18 mouse cellular contexts compared by ENCODE assay signal in the genomic region with DNA sequence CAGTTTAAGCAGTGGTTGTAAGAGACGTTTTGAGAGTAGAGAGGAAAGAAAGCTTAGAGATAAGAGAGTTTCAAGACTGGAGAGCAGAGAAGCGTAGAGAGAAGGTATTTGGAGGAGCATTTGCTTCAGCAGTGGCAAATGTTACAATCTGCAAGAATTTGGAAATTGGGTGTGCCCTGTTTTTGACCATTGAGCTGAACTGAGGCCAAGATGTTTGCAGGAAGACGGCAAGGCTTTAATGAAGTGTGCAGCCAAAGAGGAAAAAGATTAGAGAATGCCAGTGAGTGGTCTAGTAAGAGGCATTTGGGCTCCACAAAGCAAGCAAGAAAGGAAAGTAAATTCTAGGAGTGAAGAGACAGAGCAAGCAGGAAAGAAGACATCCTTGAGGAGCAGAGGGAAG.
DNase-seq lines count a peak whose midpoint lies in the region; ATAC-seq lines count a peak whose summit lies in the region.
"Had no signal": no experiment of that assay in that cellular context is flagged by ENCODE, and none has a peak within 500 bp of the region (broad histone marks: within the 10 kb centered on the region; RNA-seq: fewer than 3 reads in every experiment).

No protein-coding gene starts in this region.

- 23% methylated on average over 3 of the region's 3 CpGs for WGBS in heart, embryonic 12.5 days
- 70% methylated on average over 3 of the region's 3 CpGs for WGBS in embryonic facial prominence, embryonic 10.5 days

- no peaks in the 10 kb centered on the region for H3K36me3 ChIP-seq in heart, embryonic 12.5 days
- H3K36me3 ChIP-seq in embryonic facial prominence, embryonic 10.5 days (replicated peaks): no peaks in the 10 kb centered on the region
- H3K36me3 ChIP-seq: hindbrain, embryonic 10.5 days had no signal

- H3K4me3 ChIP-seq in heart, embryonic 12.5 days: no peak overlapping the region
- no peak overlapping the region for H3K4me3 ChIP-seq in embryonic facial prominence, embryonic 10.5 days
- H3K4me3 ChIP-seq: erythroblast, embryonic 14.5 days; hindbrain, embryonic 10.5 days had no signal

- H3K9ac ChIP-seq in heart, embryonic 12.5 days: no peak overlapping the region

- no peak overlapping the region for H3K27ac ChIP-seq in heart, embryonic 12.5 days (ENCODE audit: poor library complexity, severe bottlenecking)
- peak overlapping the region; percentile 32; the same call in 1 of the 2 replicates for H3K27ac ChIP-seq in embryonic facial prominence, embryonic 10.5 days (replicated peaks)
- H3K27ac ChIP-seq: hindbrain, embryonic 10.5 days had no signal

- no peak overlapping the region for H3K4me2 ChIP-seq in heart, embryonic 12.5 days
- H3K4me2 ChIP-seq: liver, embryonic 11.5 days had no signal

- H3K4me1 ChIP-seq in heart, embryonic 12.5 days (replicated peaks): peaks cover 33% of the 10 kb centered on the region
- H3K4me1 ChIP-seq in embryonic facial prominence, embryonic 10.5 days: peaks cover 31% of the 10 kb centered on the region

- no peaks in the 10 kb centered on the region for H3K27me3 ChIP-seq in heart, embryonic 12.5 days (replicated peaks)
- no peaks in the 10 kb centered on the region for H3K27me3 ChIP-seq in embryonic facial prominence, embryonic 10.5 days (replicated peaks; ENCODE audit: low read depth, poor library complexity, severe bottlenecking)

- ATAC-seq in heart, embryonic 12.5 days (ENCODE audit: insufficient number of reproducible peaks, low FRiP score): no peak
- ATAC-seq: forebrain, embryonic 16.5 days had no signal

- no peaks in the 10 kb centered on the region for H3K9me3 ChIP-seq in heart, embryonic 12.5 days (replicated peaks)
- no peaks in the 10 kb centered on the region for H3K9me3 ChIP-seq in embryonic facial prominence, embryonic 10.5 days
- H3K9me3 ChIP-seq: hindbrain, embryonic 10.5 days had no signal

- DNase-seq in heart, adult 18-20 months: peak; percentile 63 to 74
- DNase-seq in 3T3-L1 (ENCODE audit: low read depth, low spot score): peak; percentile 27
- DNase-seq in embryonic facial prominence, embryonic 10.5 days (ENCODE audit: low spot score): no peak
- peak; percentile 56 for DNase-seq in lung, postnatal 10 days
- DNase-seq in testis, postnatal 14 days (ENCODE audit: low spot score): no peak
- DNase-seq in left cerebral cortex, adult 9 months (ENCODE audit: low spot score in 2 of 2): no peak
- DNase-seq in left cerebral cortex, postnatal 10 days (ENCODE audit: extremely low spot score in 1 of 2, low spot score in 2 of 2): no peak
- DNase-seq: adrenal gland, adult 2 months; cerebellum, adult 18-20 months; gastrocnemius, postnatal 14 days; left cerebral cortex, postnatal 4 days; midbrain, embryonic 14.5 days; thymus, adult 18-20 months had no signal

- intact Hi-C loops in left cerebral cortex, postnatal 10 days (cut with DNase I): no loop called here

Comparison
In these comparisons a context has a peak if more than half of its experiments do, and no peak if none do; other contexts are left out.
1. DNase-seq: peak in heart, adult 18-20 months (2 of 2), 3T3-L1 (single experiment) and lung, postnatal 10 days (single experiment); none in embryonic facial prominence, embryonic 10.5 days (single experiment), testis, postnatal 14 days (single experiment), left cerebral cortex, adult 9 months (0 of 2) and left cerebral cortex, postnatal 10 days (0 of 2).